In the genomic region with DNA sequence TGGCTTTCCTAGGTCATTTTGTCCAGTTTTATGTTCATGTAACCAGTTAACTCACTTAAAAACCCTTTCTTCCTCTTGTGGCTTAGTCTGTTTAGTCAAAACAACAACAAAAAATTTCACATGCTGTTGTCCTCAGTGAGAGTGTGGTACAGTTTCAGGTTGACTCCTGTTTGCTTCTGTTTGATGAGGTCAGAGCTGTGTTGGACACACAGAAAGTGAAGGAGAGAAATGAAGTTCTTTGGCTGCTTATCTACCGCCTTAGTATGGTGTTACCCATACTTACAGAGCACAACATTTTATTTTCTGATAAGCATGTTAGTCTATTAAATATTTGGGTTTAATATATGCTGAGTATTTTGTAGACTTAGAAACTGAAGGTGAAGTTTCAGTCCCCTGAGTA, we compare ENCODE assay signal across 14 mouse cellular contexts.
"Had no signal": no experiment of that assay in that cellular context is flagged by ENCODE, and none has a peak within 500 bp of the region (broad histone marks: within the 10 kb centered on the region; RNA-seq: fewer than 3 reads in every experiment).

No protein-coding gene starts in this region.

- H3K27ac ChIP-seq: kidney, postnatal 0 days; layer of hippocampus, adult 2 months; limb, embryonic 10.5 days; midbrain, embryonic 13.5 days had no signal

- ATAC-seq: midbrain, embryonic 13.5 days had no signal

- H3K36me3 ChIP-seq: midbrain, embryonic 13.5 days had no signal

- H3K27me3 ChIP-seq: megakaryocyte, embryonic 14.5 days; midbrain, embryonic 13.5 days had no signal

- DNase-seq: kidney, adult 11 months; kidney, adult 9 months; kidney, postnatal 4 days; lung, adult 18-20 months; lung, postnatal 10 days; lung, postnatal 4 days; right cerebral cortex, postnatal 14 days; thymus, adult 18-20 months; thymus, postnatal 14 days had no signal

- H3K4me3 ChIP-seq: layer of hippocampus, adult 2 months; limb, embryonic 10.5 days; megakaryocyte, embryonic 14.5 days; midbrain, embryonic 13.5 days had no signal

- H3K9ac ChIP-seq: midbrain, embryonic 13.5 days had no signal

- H3K4me2 ChIP-seq: midbrain, embryonic 13.5 days had no signal

- H3K9me3 ChIP-seq: limb, embryonic 10.5 days; megakaryocyte, embryonic 14.5 days; midbrain, embryonic 13.5 days had no signal
